Mouse (Mus musculus): ENCODE measurements at regions not wholly inside any gene's neighbourhood (a gene's known extent, or its start where the extent isn't known, plus 50 kb on each side); places are given as distances from the start of the nearest gene placed in this dataset.
"Not testable (repeated sequence)": the region's sequence is repeated elsewhere in the genome, so short reads cannot be mapped to it uniquely, and the experiment has no call there.

GRCm38 (mm10) chr19:54115335-54115734 lies 71.4 kb downstream of the Adra2a start:
- peak overlapping the region; percentile 62 for H3K4me3 ChIP-seq (replicated peaks; ENCODE audit: insufficient read depth, low read depth, low read length)
- TF ChIP-seq CTCF (IDR thresholded peaks at IDR 0.05; ENCODE audit: borderline replicate concordance, insufficient read depth, low read depth, low read length), result no peak
- no peak for TF ChIP-seq POLR2A (IDR thresholded peaks at IDR 0.05; ENCODE audit: borderline replicate concordance, insufficient read depth, low read length)
- no peak for DNase-seq
- H3K4me1 ChIP-seq (ENCODE audit: control insufficient read depth, insufficient read depth, low read length), result no peaks in the 10 kb centered on the region
- no peaks in the 10 kb centered on the region for H3K27me3 ChIP-seq (ENCODE audit: control insufficient read depth, insufficient read depth, low read length)
- H3K27ac ChIP-seq (ENCODE audit: insufficient read depth, low read length), result no peak overlapping the region
- WGBS, result 7% methylated on average over 4 of the region's 4 CpGs

- no peaks in the 10 kb centered on the region for H3K27me3 ChIP-seq (ENCODE audit: control insufficient read depth, insufficient read depth, low read length)
- no peak for TF ChIP-seq POLR2A (IDR thresholded peaks at IDR 0.05; ENCODE audit: borderline replicate concordance, insufficient read depth, low read length)
- no peak for TF ChIP-seq CTCF (IDR thresholded peaks at IDR 0.05; ENCODE audit: borderline replicate concordance, insufficient read depth, low read depth, low read length)
- DNase-seq, result no peak
- 86% methylated on average over 4 of the region's 4 CpGs for WGBS
- no peak overlapping the region for H3K4me3 ChIP-seq (replicated peaks; ENCODE audit: insufficient read depth, low read depth, low read length)
- H3K4me1 ChIP-seq (ENCODE audit: control insufficient read depth, insufficient read depth, low read length), result no peaks in the 10 kb centered on the region
- no peak overlapping the region for H3K27ac ChIP-seq (ENCODE audit: insufficient read depth, low read length)
Observed at GRCm38 (mm10) chr19:54116829-54117228, 72.9 kb downstream of the Adra2a start.

- Histone ChIP-seq H3K27ac (ENCODE audit: insufficient read depth, low read length) (no peak overlapping the region), H3K4me3 (replicated peaks; ENCODE audit: insufficient read depth, low read depth, low read length) (no peak overlapping the region), H3K4me1 (ENCODE audit: control insufficient read depth, insufficient read depth, low read length) (no peaks in the 10 kb centered on the region), H3K27me3 (ENCODE audit: control insufficient read depth, insufficient read depth, low read length) (no peaks in the 10 kb centered on the region)
- TF ChIP-seq CTCF (IDR thresholded peaks at IDR 0.05; ENCODE audit: borderline replicate concordance, insufficient read depth, low read depth, low read length), result no peak
- no peak for TF ChIP-seq POLR2A (IDR thresholded peaks at IDR 0.05; ENCODE audit: borderline replicate concordance, insufficient read depth, low read length)
- 86% methylated on average over 11 of the region's 11 CpGs for WGBS
- DNase-seq, result no peak
Observed at GRCm38 (mm10) chr19:54117676-54118075, 73.7 kb downstream of the Adra2a start.

- no peak overlapping the region for H3K27ac ChIP-seq (ENCODE audit: insufficient read depth, low read length)
- no peaks in the 10 kb centered on the region; the same call in 1 of the 2 replicates for H3K4me1 ChIP-seq (ENCODE audit: control insufficient read depth, insufficient read depth, low read length)
- no peak for DNase-seq
- WGBS, result 86% methylated on average over 9 of the region's 9 CpGs
- TF ChIP-seq POLR2A (IDR thresholded peaks at IDR 0.05; ENCODE audit: borderline replicate concordance, insufficient read depth, low read length) (no peak), CTCF (IDR thresholded peaks at IDR 0.05; ENCODE audit: borderline replicate concordance, insufficient read depth, low read depth, low read length) (no peak)
- no peak overlapping the region for H3K4me3 ChIP-seq (replicated peaks; ENCODE audit: insufficient read depth, low read depth, low read length)
- H3K27me3 ChIP-seq (ENCODE audit: control insufficient read depth, insufficient read depth, low read length), result no peaks in the 10 kb centered on the region
Observed at GRCm38 (mm10) chr19:54123586-54123985, 79.6 kb downstream of the Adra2a start.

- DNase-seq; H3K4me1 ChIP-seq (ENCODE audit: control insufficient read depth, insufficient read depth, low read length); H3K4me3 ChIP-seq (replicated peaks; ENCODE audit: insufficient read depth, low read depth, low read length); H3K27ac ChIP-seq (ENCODE audit: insufficient read depth, low read length); H3K27me3 ChIP-seq (ENCODE audit: control insufficient read depth, insufficient read depth, low read length): not testable (repeated sequence)
- 95% methylated on average over 1 of the region's 1 CpGs for WGBS
Observed at GRCm38 (mm10) chr19:54151766-54152165, 107.8 kb downstream of the Adra2a start.

- TF ChIP-seq CTCF (IDR thresholded peaks at IDR 0.05; ENCODE audit: borderline replicate concordance, insufficient read depth, low read depth, low read length) (no peak), POLR2A (IDR thresholded peaks at IDR 0.05; ENCODE audit: borderline replicate concordance, insufficient read depth, low read length) (no peak)
- Histone ChIP-seq H3K4me1 (ENCODE audit: control insufficient read depth, insufficient read depth, low read length) (no peaks in the 10 kb centered on the region), H3K27me3 (ENCODE audit: control insufficient read depth, insufficient read depth, low read length) (no peaks in the 10 kb centered on the region), H3K4me3 (replicated peaks; ENCODE audit: insufficient read depth, low read depth, low read length) (no peak overlapping the region), H3K27ac (ENCODE audit: insufficient read depth, low read length) (no peak overlapping the region)
- 70% methylated on average over 4 of the region's 4 CpGs for WGBS
- no peak for DNase-seq
Observed at GRCm38 (mm10) chr19:54154400-54154799, 110.4 kb downstream of the Adra2a start.

- Histone ChIP-seq H3K4me3 (replicated peaks; ENCODE audit: insufficient read depth, low read depth, low read length) (no peak overlapping the region), H3K4me1 (ENCODE audit: control insufficient read depth, insufficient read depth, low read length) (no peaks in the 10 kb centered on the region)
- no peak for DNase-seq
Observed at GRCm38 (mm10) chr19:54170361-54170760, 126.4 kb downstream of the Adra2a start.

GRCm38 (mm10) chr19:54174090-54175055 lies 130.4 kb downstream of the Adra2a start:
- H3K4me3 ChIP-seq (replicated peaks; ENCODE audit: insufficient read depth, low read depth, low read length), result no peak overlapping the region
- TF ChIP-seq POLR2A (IDR thresholded peaks at IDR 0.05; ENCODE audit: borderline replicate concordance, insufficient read depth, low read length), result no peak
- TF ChIP-seq CTCF (IDR thresholded peaks at IDR 0.05; ENCODE audit: borderline replicate concordance, insufficient read depth, low read depth, low read length), result no peak
- DNase-seq, result no peak
- 78% methylated on average over 14 of the region's 14 CpGs for WGBS
- no peaks in the 10 kb centered on the region for H3K27me3 ChIP-seq (ENCODE audit: control insufficient read depth, insufficient read depth, low read length)
- H3K4me1 ChIP-seq (ENCODE audit: control insufficient read depth, insufficient read depth, low read length), result no peaks in the 10 kb centered on the region
- no peak overlapping the region for H3K27ac ChIP-seq (ENCODE audit: insufficient read depth, low read length)

More at GRCm38 (mm10) chr19:54170361-54170760, 126.4 kb downstream of the Adra2a start:
- Histone ChIP-seq H3K27ac (ENCODE audit: insufficient read depth, low read length) (no peak overlapping the region), H3K27me3 (ENCODE audit: control insufficient read depth, insufficient read depth, low read length) (no peaks in the 10 kb centered on the region)
- TF ChIP-seq CTCF (IDR thresholded peaks at IDR 0.05; ENCODE audit: borderline replicate concordance, insufficient read depth, low read depth, low read length) (no peak), POLR2A (IDR thresholded peaks at IDR 0.05; ENCODE audit: borderline replicate concordance, insufficient read depth, low read length) (no peak)
- 64% methylated on average over 2 of the region's 2 CpGs for WGBS

All from cerebellum, adult 2 months (tissue).